11 mouse cellular contexts compared by ENCODE assay signal in the genomic region with DNA sequence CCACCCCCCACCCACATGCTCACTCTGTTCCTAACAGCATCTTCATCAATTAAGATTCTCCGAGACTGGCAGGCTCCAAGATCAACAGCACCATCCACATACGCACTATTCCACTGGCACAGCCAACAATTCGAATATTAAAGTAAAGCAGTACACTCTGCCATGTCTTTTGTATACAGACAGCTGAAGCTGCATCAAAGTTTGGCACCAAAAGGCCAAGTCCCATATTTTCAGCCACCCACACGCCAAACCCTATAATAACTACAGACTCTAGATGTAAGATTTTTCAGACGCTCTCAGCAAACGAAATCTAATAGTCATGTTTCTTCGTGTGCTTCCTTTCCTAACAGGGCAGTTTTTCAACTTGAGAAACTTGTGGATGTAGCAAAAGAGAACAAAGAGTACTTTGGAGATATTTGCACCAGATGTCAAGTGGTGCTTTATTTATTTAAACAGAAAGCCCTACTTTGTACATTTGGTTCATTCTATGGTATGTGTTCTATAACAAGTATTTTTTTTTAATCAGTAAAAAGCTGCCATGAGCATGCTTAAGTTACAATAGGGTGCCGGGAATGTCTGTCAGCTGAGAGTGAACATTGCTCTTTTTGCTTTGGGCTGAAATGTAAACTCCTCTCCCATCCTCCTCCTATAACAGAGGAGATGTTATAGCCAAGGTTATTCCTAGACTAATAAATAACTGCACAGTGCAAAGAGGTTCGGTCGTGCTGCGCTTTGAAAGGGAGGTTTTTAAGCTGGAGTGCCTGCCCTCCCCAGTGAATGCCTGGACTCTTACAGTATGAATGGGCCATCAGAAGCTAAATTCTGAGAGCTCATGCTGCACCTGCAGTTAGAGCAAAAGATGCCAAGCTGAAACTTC.
DNase-seq lines count a peak whose midpoint lies in the region; ATAC-seq lines count a peak whose summit lies in the region.
"Had no signal": no experiment of that assay in that cellular context is flagged by ENCODE, and none has a peak within 500 bp of the region (broad histone marks: within the 10 kb centered on the region; RNA-seq: fewer than 3 reads in every experiment).

No protein-coding gene starts in this region.

- H3K4me1 ChIP-seq in hindbrain, embryonic 14.5 days (replicated peaks; ENCODE audit: control insufficient read depth, insufficient read depth, low read length), result no peaks in the 10 kb centered on the region
- H3K4me1 ChIP-seq in hindbrain, embryonic 13.5 days (replicated peaks), result peaks cover 10% of the 10 kb centered on the region; the same call in 1 of the 2 replicates
- H3K4me1 ChIP-seq in intestine, embryonic 16.5 days (ENCODE audit: control insufficient read depth, insufficient read depth, low read length), result no peaks in the 10 kb centered on the region

- H3K9me3 ChIP-seq in hindbrain, embryonic 14.5 days (ENCODE audit: control insufficient read depth, low read length), result no peaks in the 10 kb centered on the region
- H3K9me3 ChIP-seq in hindbrain, embryonic 13.5 days, result no peaks in the 10 kb centered on the region
- H3K9me3 ChIP-seq in intestine, embryonic 16.5 days (ENCODE audit: control insufficient read depth, low read length), result no peaks in the 10 kb centered on the region

- no peak overlapping the region for H3K9ac ChIP-seq in hindbrain, embryonic 14.5 days
- H3K9ac ChIP-seq in hindbrain, embryonic 13.5 days, result no peak overlapping the region
- no peak overlapping the region for H3K9ac ChIP-seq in intestine, embryonic 16.5 days (ENCODE audit: low read depth, low read length)

- 79% methylated on average over 11 of the region's 11 CpGs for WGBS in hindbrain, embryonic 14.5 days
- WGBS in hindbrain, embryonic 13.5 days, result 83% methylated on average over 11 of the region's 11 CpGs
- WGBS in intestine, embryonic 16.5 days, result 51% methylated on average over 11 of the region's 11 CpGs

- peak; percentile 23 for DNase-seq in hindbrain, embryonic 14.5 days (ENCODE audit: low spot score)
- DNase-seq in brain, adult 2 months (ENCODE audit: low read depth, low spot score), result peak; percentile 71
- peak; percentile 12 to 25 for DNase-seq in left cerebral cortex, postnatal 36 days (ENCODE audit: low spot score in 2 of 2)
- DNase-seq in urinary bladder, postnatal 25 days (ENCODE audit: low spot score), result no peak
- DNase-seq in gastrocnemius, adult 18-20 months (ENCODE audit: low spot score), result no peak
- DNase-seq: kidney, postnatal 4 days; thymus, postnatal 4 days had no signal

- H3K4me2 ChIP-seq in hindbrain, embryonic 14.5 days (replicated peaks), result no peak overlapping the region
- no peak overlapping the region for H3K4me2 ChIP-seq in hindbrain, embryonic 13.5 days
- H3K4me2 ChIP-seq in intestine, embryonic 16.5 days (ENCODE audit: low read depth, low read length), result 0 out of 2 replicates have a peak overlapping the region, but pooled peaks have one; percentile 4

- intact Hi-C loops in left cerebral cortex, postnatal 36 days (cut with DNase I), result no loop called here

- H3K27me3 ChIP-seq in hindbrain, embryonic 14.5 days (ENCODE audit: control insufficient read depth, insufficient read depth, low read length), result no peaks in the 10 kb centered on the region
- H3K27me3 ChIP-seq in hindbrain, embryonic 13.5 days, result no peaks in the 10 kb centered on the region
- H3K27me3 ChIP-seq in intestine, embryonic 16.5 days (replicated peaks; ENCODE audit: control insufficient read depth, insufficient read depth, low read length), result no peaks in the 10 kb centered on the region

- ATAC-seq in hindbrain, embryonic 14.5 days (ENCODE audit: low FRiP score), result no peak
- no peak for ATAC-seq in hindbrain, embryonic 13.5 days (ENCODE audit: low FRiP score)
- ATAC-seq in intestine, embryonic 16.5 days, result no peak; the same call in 1 of the 2 replicates
- ATAC-seq in CD4-positive, CD25-positive, alpha-beta regulatory T cell, adult 4 months, result no peak
- ATAC-seq: inflammation-experienced regulatory T-cells, adult 6 months had no signal

- no peak overlapping the region for H3K4me3 ChIP-seq in hindbrain, embryonic 14.5 days (replicated peaks; ENCODE audit: low read length)
- no peak overlapping the region for H3K4me3 ChIP-seq in hindbrain, embryonic 13.5 days
- H3K4me3 ChIP-seq in intestine, embryonic 16.5 days (ENCODE audit: low read length), result no peak overlapping the region

- no peak overlapping the region for H3K27ac ChIP-seq in hindbrain, embryonic 14.5 days
- H3K27ac ChIP-seq in hindbrain, embryonic 13.5 days, result no peak overlapping the region
- H3K27ac ChIP-seq in intestine, embryonic 16.5 days (ENCODE audit: low read length), result no peak overlapping the region

- H3K36me3 ChIP-seq in hindbrain, embryonic 14.5 days (replicated peaks; ENCODE audit: control insufficient read depth, insufficient read depth), result no peaks in the 10 kb centered on the region
- no peaks in the 10 kb centered on the region for H3K36me3 ChIP-seq in hindbrain, embryonic 13.5 days
- H3K36me3 ChIP-seq in intestine, embryonic 16.5 days (ENCODE audit: control insufficient read depth, insufficient read depth, low read length), result no peaks in the 10 kb centered on the region

Comparison
In these comparisons a context has a peak if more than half of its experiments do, and no peak if none do; other contexts are left out.
1. DNase-seq: peak in hindbrain, embryonic 14.5 days (single experiment), brain, adult 2 months (single experiment) and left cerebral cortex, postnatal 36 days (2 of 2); none in urinary bladder, postnatal 25 days (single experiment) and gastrocnemius, adult 18-20 months (single experiment).